Mouse (Mus musculus): ENCODE data around the gene Efcab11. TPM values are rescaled to one million over a fixed set of nuclear protein-coding genes. Genes with fewer than 3 reads are reported as not detected.
"Not testable (repeated sequence)": the region's sequence is repeated elsewhere in the genome, so short reads cannot be mapped to it uniquely, and the experiment has no call there.

Gene Efcab11
- total RNA-seq, 2 experiments from 2014 or later = 1.5 to 1.6 TPM

- intact Hi-C loops (cut with DNase I) = no loop called here
- no peak for DNase-seq
Observed at GRCm38 (mm10) chr12:99819186-99819974, 64.9 kb downstream of the Efcab11 start.

- intact Hi-C loops (cut with DNase I); DNase-seq: not testable (repeated sequence)
Observed at GRCm38 (mm10) chr12:99818006-99818405, 66.2 kb downstream of the Efcab11 start.

- DNase-seq = no peak
- intact Hi-C loops (cut with DNase I) = no loop called here
Observed at GRCm38 (mm10) chr12:99815244-99815643, 69.0 kb downstream of the Efcab11 start.

GRCm38 (mm10) chr12:99807891-99808290, 76.3 kb downstream of the Efcab11 start:
- intact Hi-C loops (cut with DNase I) = no loop called here
- DNase-seq = no peak

GRCm38 (mm10) chr12:99806741-99807140, 77.5 kb downstream of the Efcab11 start:
- intact Hi-C loops (cut with DNase I); DNase-seq: not testable (repeated sequence)

GRCm38 (mm10) chr12:99795921-99796320, 88.3 kb downstream of the Efcab11 start:
- no peak for DNase-seq
- intact Hi-C loops (cut with DNase I) = no loop called here

GRCm38 (mm10) chr12:99794792-99795620, 89.2 kb downstream of the Efcab11 start:
- intact Hi-C loops (cut with DNase I) = no loop called here
- no peak for DNase-seq

- intact Hi-C loops (cut with DNase I) = no loop called here
- DNase-seq = no peak
Observed at GRCm38 (mm10) chr12:99794158-99794515, 90.1 kb downstream of the Efcab11 start.

- no peak for DNase-seq
- intact Hi-C loops (cut with DNase I) = no loop called here
Observed at GRCm38 (mm10) chr12:99793465-99794157, 90.6 kb downstream of the Efcab11 start.

GRCm38 (mm10) chr12:99789283-99789960, 94.8 kb downstream of the Efcab11 start:
- intact Hi-C loops (cut with DNase I) = no loop called here
- peak in 1 of 2 experiments; percentile 24 for DNase-seq

GRCm38 (mm10) chr12:99781774-99782173, 102.5 kb downstream of the Efcab11 start:
- intact Hi-C loops (cut with DNase I) = no loop called here
- no peak for DNase-seq

- intact Hi-C loops (cut with DNase I) = no loop called here
- no peak for DNase-seq
Observed at GRCm38 (mm10) chr12:99780396-99780795, 103.8 kb downstream of the Efcab11 start.

- DNase-seq = no peak
Observed at GRCm38 (mm10) chr12:99779908-99780307, 104.3 kb downstream of the Efcab11 start.

GRCm38 (mm10) chr12:99776497-99777139, 107.6 kb downstream of the Efcab11 start:
- intact Hi-C loops (cut with DNase I) = no loop called here
- DNase-seq = no peak

More at GRCm38 (mm10) chr12:99779908-99780307, 104.3 kb downstream of the Efcab11 start:
- intact Hi-C loops (cut with DNase I) = no loop called here

- intact Hi-C loops (cut with DNase I) = no loop called here
- no peak for DNase-seq
Observed at GRCm38 (mm10) chr12:99774864-99775263, 109.4 kb downstream of the Efcab11 start.

- intact Hi-C loops (cut with DNase I) = no loop called here
- DNase-seq = no peak
Observed at GRCm38 (mm10) chr12:99773636-99774193, 110.5 kb downstream of the Efcab11 start.

GRCm38 (mm10) chr12:99771018-99771417, 113.2 kb downstream of the Efcab11 start:
- intact Hi-C loops (cut with DNase I) = no loop called here
- DNase-seq = no peak

GRCm38 (mm10) chr12:99769626-99770025, 114.6 kb downstream of the Efcab11 start:
- DNase-seq = no peak
- intact Hi-C loops (cut with DNase I) = no loop called here

GRCm38 (mm10) chr12:99767691-99768090, 116.5 kb downstream of the Efcab11 start:
- intact Hi-C loops (cut with DNase I) = no loop called here
- DNase-seq = no peak

GRCm38 (mm10) chr12:99765979-99766378, 118.3 kb downstream of the Efcab11 start:
- intact Hi-C loops (cut with DNase I) = no loop called here

More at GRCm38 (mm10) chr12:99765979-99766378, 118.3 kb downstream of the Efcab11 start:
- no peak for DNase-seq

Data from heart, postnatal 10 days (tissue).